Mouse (Mus musculus) liver, embryonic 11.5 days (tissue): ENCODE measurements at regions not wholly inside any gene's neighbourhood (a gene's known extent, or its start where the extent isn't known, plus 50 kb on each side); places are given as distances from the start of the nearest gene placed in this dataset.

ENCODE experiments used
- ATAC-seq: fragments of 200-750 bp; cut with Nextera tagmentation; replicated peaks from 2 replicates; pipeline ENCODE4 v1.8.0; 2017; ENCODE audit warnings: moderate number of reproducible peaks, mild to moderate bottlenecking, moderate TSS enrichment, moderate library complexity; ENCODE audit not compliant: low FRiP score
- DNase-seq: peaks from one replicate; pipeline ENCODE4 v3.0.0-alpha.2; 2017; ENCODE audit warnings: low spot score
- H3K27ac ChIP-seq: fragments of 300-500 bp; sonication (generic); 2 replicates; pipeline ENCODE4 v1.5.1; 2014; ENCODE audit warnings: mild to moderate bottlenecking, low read depth, low read length, control low read depth
- H3K27me3 ChIP-seq: fragments of 300-500 bp; sonication (generic); replicated peaks from 2 replicates; pipeline ENCODE4 v1.6.1; 2014; ENCODE audit warnings: low read length, mixed read lengths; ENCODE audit not compliant: control insufficient read depth, insufficient read depth
- H3K36me3 ChIP-seq: fragments of 300-500 bp; sonication (generic); 2 replicates; pipeline ENCODE4 v1.6.1; 2014; ENCODE audit warnings: mild to moderate bottlenecking, low read length, moderate library complexity, mixed read lengths; ENCODE audit not compliant: control insufficient read depth, insufficient read depth
- H3K4me1 ChIP-seq: fragments of 300-500 bp; sonication (generic); replicated peaks from 2 replicates; pipeline ENCODE4 v1.6.1; 2014; ENCODE audit warnings: low read length, mixed read lengths; ENCODE audit not compliant: control insufficient read depth, insufficient read depth
- H3K4me2 ChIP-seq: fragments of 300-500 bp; sonication (generic); 2 replicates; pipeline ENCODE4 v1.6.1; 2014; ENCODE audit warnings: mild to moderate bottlenecking, control low read depth, moderate library complexity
- H3K4me3 ChIP-seq: fragments of 300-500 bp; sonication (generic); 2 replicates; pipeline ENCODE4 v1.5.1; 2014; ENCODE audit warnings: low read depth, low read length, control low read depth
- H3K9ac ChIP-seq: fragments of 300-500 bp; sonication (generic); 2 replicates; pipeline ENCODE4 v1.6.1; 2014; ENCODE audit warnings: low read depth, low read length, control low read depth
- H3K9me3 ChIP-seq: fragments of 300-500 bp; sonication (generic); 2 replicates; pipeline ENCODE4 v1.6.1; 2016; ENCODE audit warnings: low read length, inconsistent platforms, mixed read lengths; ENCODE audit not compliant: control insufficient read depth
- WGBS: fragments of 180-500 bp; shearing (Covaris S2); extraction: QIAGEN DNeasy Blood & Tissue Kit; methylation state at CpG from one replicate; pipeline ENCODE4 v1.1.7; 2014; 5-methylcytosine and 5-hydroxymethylcytosine counted together

DNA sequence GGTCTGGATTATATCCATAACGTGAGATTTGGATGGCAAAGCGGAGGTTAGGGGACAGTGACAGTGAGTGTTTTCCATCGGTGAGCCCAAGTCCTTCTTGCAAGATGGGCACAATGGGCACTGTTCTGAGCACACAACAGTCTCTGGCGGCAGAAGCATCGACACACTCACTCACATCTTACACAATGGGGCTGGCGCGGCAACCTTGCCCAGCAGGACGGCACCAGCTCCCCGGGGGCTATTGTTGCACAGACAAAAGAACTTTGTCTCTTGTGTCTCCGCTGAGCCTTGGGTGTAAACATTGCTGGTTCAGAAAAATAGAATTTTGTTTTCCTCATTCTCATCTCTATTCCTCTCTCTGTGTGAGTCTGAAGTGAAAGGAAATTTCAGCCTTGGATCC, 53.6 kb upstream of the Cldn18 start:
- 32% methylated on average over 10 of the region's 10 CpGs for WGBS
- Histone ChIP-seq H3K9ac (no peak overlapping the region), H3K27me3 (no peaks in the 10 kb centered on the region), H3K36me3 (no peaks in the 10 kb centered on the region), H3K4me1 (no peaks in the 10 kb centered on the region), H3K27ac (no peak overlapping the region), H3K4me3 (no peak overlapping the region), H3K9me3 (no peaks in the 10 kb centered on the region), H3K4me2 (no peak overlapping the region)
- ATAC-seq (no peak), DNase-seq (no peak)
